Mouse (Mus musculus) liver, postnatal 0 days (tissue): ENCODE measurements around the gene Vipas39. TPM values are rescaled to one million over a fixed set of nuclear protein-coding genes. Genes with fewer than 3 reads are reported as not detected.

Experiments
- ATAC-seq: fragments of 200-750 bp; cut with Nextera tagmentation; 2 replicates; pipeline ENCODE4 v1.8.0; 2017; ENCODE audit warnings: mild to moderate bottlenecking, moderate library complexity
- DNase-seq: peaks from one replicate; pipeline ENCODE4 v3.0.0-alpha.2; 2016
- H3K27ac ChIP-seq: fragments of 300-500 bp; sonication (generic); 2 replicates; pipeline ENCODE4 v1.5.1; 2014; ENCODE audit warnings: antibody characterized with exemption, moderate library complexity, mild to moderate bottlenecking, low read depth
- H3K27me3 ChIP-seq: fragments of 300-500 bp; sonication (generic); 2 replicates; pipeline ENCODE4 v1.6.1; 2014; ENCODE audit warnings: low read length, control low read depth, mixed read lengths; ENCODE audit not compliant: insufficient read depth
- H3K36me3 ChIP-seq: fragments of 300-500 bp; sonication (generic); replicated peaks from 2 replicates; pipeline ENCODE4 v1.6.1; 2014; ENCODE audit warnings: mild to moderate bottlenecking, control low read depth, low read length, moderate library complexity, mixed read lengths; ENCODE audit not compliant: insufficient read depth
- H3K4me1 ChIP-seq: fragments of 300-500 bp; sonication (generic); 2 replicates; pipeline ENCODE4 v1.6.1; 2014; ENCODE audit warnings: antibody characterized with exemption, mild to moderate bottlenecking, control low read depth; ENCODE audit not compliant: insufficient read depth
- H3K4me2 ChIP-seq: fragments of 300-500 bp; sonication (generic); 2 replicates; pipeline ENCODE4 v1.6.1; 2014; ENCODE audit warnings: low read depth, mild to moderate bottlenecking, low read length, moderate library complexity, mixed read lengths
- H3K4me3 ChIP-seq: fragments of 300-500 bp; sonication (generic); 2 replicates; pipeline ENCODE4 v1.5.1; 2014; ENCODE audit warnings: low read depth, low read length
- H3K9ac ChIP-seq: fragments of 300-500 bp; sonication (generic); replicated peaks from 2 replicates; pipeline ENCODE4 v1.6.1; 2014; ENCODE audit warnings: mild to moderate bottlenecking, moderate library complexity
- H3K9me3 ChIP-seq: fragments of 300-500 bp; sonication (generic); 2 replicates; pipeline ENCODE4 v1.6.1; 2016; ENCODE audit warnings: mild to moderate bottlenecking, control low read depth, low read length, mixed read lengths
- CTCF ChIP-seq: sonication (generic); IDR thresholded peaks from 2 replicates; pipeline ENCODE4 v1.5.1; 2016; ENCODE audit warnings: antibody characterized with exemption, low read depth
- EP300 ChIP-seq: IDR thresholded peaks from 2 replicates; pipeline ENCODE4 v1.6.1; 2016; ENCODE audit warnings: antibody characterized with exemption, low read depth, mild to moderate bottlenecking
- WGBS: fragments of 180-500 bp; shearing (Covaris S2); extraction: QIAGEN DNeasy Blood & Tissue Kit; methylation state at CpG from one replicate; pipeline ENCODE4 v1.1.7; 2014; ENCODE audit not compliant: insufficient replicate concordance; 5-methylcytosine and 5-hydroxymethylcytosine counted together
- polyA plus RNA-seq: library from polyadenylated mRNA; unstranded; fragments of >200 nt; fragmentation: Nextera tagmentation; extraction: Ambion mirVana; gene quantifications from 2 replicates; pipeline ENCODE4 v1.2.1, GENCODE M21; 2015

Gene Vipas39
- polyA plus RNA-seq, 1 experiment from 2014 or later, result 8.2 TPM

DNA sequence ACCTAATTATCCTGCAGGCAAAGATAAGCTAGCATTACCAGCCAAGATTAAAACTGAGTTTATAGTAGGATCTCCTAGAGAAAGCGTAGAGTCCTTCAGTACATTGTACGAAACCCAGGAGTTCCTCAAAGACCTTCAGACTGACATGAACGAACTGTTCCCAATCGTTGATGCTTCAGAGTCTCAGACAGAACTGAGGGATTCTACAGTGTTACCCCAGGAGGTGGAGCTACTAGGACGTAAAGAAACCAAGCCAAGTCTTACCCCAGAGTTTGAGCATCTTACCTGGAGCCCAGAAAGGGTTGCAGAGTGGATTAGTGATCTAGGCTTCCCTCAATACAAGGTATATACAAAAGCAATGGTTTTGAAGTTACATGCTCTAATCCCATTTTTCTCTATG lies 64.4 kb downstream of the Vipas39 start:
- DNase-seq (no peak), ATAC-seq (no peak)
- H3K4me2 ChIP-seq, result no peak overlapping the region
- TF ChIP-seq CTCF, result 0 out of 2 replicates have a peak, but pooled peaks have one; percentile 5
- TF ChIP-seq EP300, result no peak
- no peak overlapping the region for H3K4me3 ChIP-seq
- 48% methylated on average over 5 of the region's 5 CpGs for WGBS
- H3K36me3 ChIP-seq, result no peaks in the 10 kb centered on the region
- peaks cover 3% of the 10 kb centered on the region; the same call in 1 of the 2 replicates for H3K4me1 ChIP-seq
- no peak overlapping the region for H3K9ac ChIP-seq
- 0 out of 2 replicates have a peak, but pooled peaks cover 4% of the 10 kb centered on the region for H3K27me3 ChIP-seq
- H3K27ac ChIP-seq, result no peak overlapping the region
- no peaks in the 10 kb centered on the region for H3K9me3 ChIP-seq

DNA sequence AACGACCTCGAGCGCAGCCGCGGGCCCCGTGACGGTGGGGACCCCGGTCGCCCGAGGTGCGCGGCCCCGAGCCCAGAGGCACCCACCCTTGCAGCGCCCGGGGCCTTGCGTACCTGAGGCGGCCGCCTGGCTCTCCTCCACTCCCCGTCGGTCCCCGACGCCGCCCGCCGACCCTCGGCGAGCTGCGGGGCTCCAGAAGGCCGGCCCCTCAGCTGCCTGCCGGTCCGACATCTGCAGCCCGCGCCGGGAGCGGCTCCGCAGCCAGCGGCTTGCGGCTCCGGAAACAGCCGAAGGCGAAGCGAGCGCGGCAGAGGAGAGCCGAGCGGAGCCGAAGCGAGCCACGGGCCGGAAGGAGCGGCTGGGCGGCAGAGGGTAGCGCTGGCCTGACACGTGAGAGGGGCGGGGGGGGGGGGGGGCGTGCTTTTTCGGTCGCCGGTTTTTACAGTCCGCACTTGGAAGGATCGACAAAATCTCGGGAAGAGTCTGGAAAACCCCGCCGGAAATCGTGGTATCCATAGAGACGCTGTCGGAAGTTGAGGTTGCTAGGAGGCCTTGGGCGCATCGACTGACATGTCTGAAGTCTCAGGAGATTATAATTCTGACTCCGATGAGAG lies 66.0 kb downstream of the Vipas39 start, which contains the start of gene Tmed8:
Gene Tmed8, minus strand, starts transcription at position 482 of the 614 bp plus-strand sequence.
- ATAC-seq (peak; percentile 93), DNase-seq (peak; percentile 76)
- TF ChIP-seq EP300, result no peak
- no peak for TF ChIP-seq CTCF
- peak within 1 kb of the TSS; percentile 87 for H3K4me3 ChIP-seq
- no peaks in the 10 kb centered on the region for H3K36me3 ChIP-seq
- 0 out of 2 replicates have a peak, but pooled peaks cover 4% of the 10 kb centered on the region for H3K27me3 ChIP-seq
- WGBS, result under 1% methylated on average over 64 of the region's 70 CpGs
- peaks cover 3% of the 10 kb centered on the region; the same call in 1 of the 2 replicates for H3K4me1 ChIP-seq
- peak within 1 kb of the TSS; percentile 97 for H3K4me2 ChIP-seq
- no peaks in the 10 kb centered on the region for H3K9me3 ChIP-seq
- 0 out of 2 replicates have a peak within 1 kb of the TSS, but pooled peaks have one; percentile 34 for H3K27ac ChIP-seq
- peak within 1 kb of the TSS; percentile 83 for H3K9ac ChIP-seq

DNA sequence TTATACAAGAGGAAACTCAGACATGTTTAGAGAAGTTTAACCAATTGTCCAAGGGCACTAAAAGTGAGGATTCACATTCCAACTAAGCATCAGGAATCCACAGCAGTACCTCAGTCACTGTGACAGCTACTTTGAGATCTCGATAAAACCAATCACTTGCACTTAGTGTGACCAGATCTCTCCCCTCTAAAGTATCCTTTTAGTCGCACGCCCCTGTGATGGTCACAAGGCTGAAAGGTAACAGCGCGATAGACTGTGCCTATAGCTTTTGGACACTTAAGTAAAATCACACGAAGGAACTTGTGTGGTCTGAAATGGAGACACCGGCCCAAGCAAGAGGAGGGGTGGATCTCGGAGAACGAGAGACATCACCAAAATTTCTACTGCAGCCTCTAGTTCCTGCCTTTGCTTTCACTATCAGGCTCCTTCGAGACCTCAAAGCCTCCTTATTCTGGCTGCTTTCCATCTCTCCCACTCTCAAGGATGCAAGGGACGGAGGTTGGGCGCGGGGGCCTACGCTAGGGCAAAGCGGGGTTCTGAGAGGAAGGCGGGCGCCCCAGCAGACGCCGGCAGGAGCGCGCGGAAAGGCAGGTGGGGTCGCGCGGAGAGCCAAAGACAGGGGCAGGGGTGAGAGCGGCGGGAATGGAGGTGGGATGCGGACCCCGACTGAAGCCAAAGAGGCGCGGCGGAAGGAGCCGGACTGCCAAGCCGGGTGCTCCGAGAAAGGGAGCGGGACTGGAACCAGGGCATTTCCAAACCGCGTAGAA lies 66.7 kb downstream of the Vipas39 start, which contains the start of gene Samd15:
Gene Samd15, plus strand, starts transcription at position 518 of the 767 bp plus-strand sequence.
- ATAC-seq (peak; percentile 51), DNase-seq (no peak)
- no peaks in the 10 kb centered on the region for H3K36me3 ChIP-seq
- 0 out of 2 replicates have a peak within 1 kb of the TSS, but pooled peaks have one; percentile 34 for H3K27ac ChIP-seq
- peak within 1 kb of the TSS; percentile 83 for H3K9ac ChIP-seq
- no peak for TF ChIP-seq EP300
- TF ChIP-seq CTCF, result no peak
- H3K9me3 ChIP-seq, result no peaks in the 10 kb centered on the region
- H3K4me2 ChIP-seq, result peak within 1 kb of the TSS; percentile 97
- peaks cover 3% of the 10 kb centered on the region; the same call in 1 of the 2 replicates for H3K4me1 ChIP-seq
- peak within 1 kb of the TSS; percentile 87 for H3K4me3 ChIP-seq
- 0 out of 2 replicates have a peak, but pooled peaks cover 4% of the 10 kb centered on the region for H3K27me3 ChIP-seq
- WGBS, result 3% methylated on average over 37 of the region's 38 CpGs

GRCm38 (mm10) chr12:87198792-87199191 lies 67.3 kb downstream of the Vipas39 start:
- ATAC-seq (no peak), DNase-seq (no peak)
- H3K27ac ChIP-seq, result no peak overlapping the region
- peak overlapping the region; percentile 97 for H3K4me2 ChIP-seq
- H3K27me3 ChIP-seq, result 0 out of 2 replicates have a peak, but pooled peaks cover 4% of the 10 kb centered on the region
- no peak for TF ChIP-seq CTCF
- TF ChIP-seq EP300, result no peak
- H3K4me1 ChIP-seq, result peaks cover 3% of the 10 kb centered on the region; the same call in 1 of the 2 replicates
- H3K36me3 ChIP-seq, result no peaks in the 10 kb centered on the region
- WGBS, result 72% methylated on average over 6 of the region's 6 CpGs
- H3K4me3 ChIP-seq, result no peak overlapping the region
- H3K9me3 ChIP-seq, result no peaks in the 10 kb centered on the region
- H3K9ac ChIP-seq, result no peak overlapping the region

GRCm38 (mm10) chr12:87196310-87196709 lies 69.7 kb downstream of the Vipas39 start:
- TF ChIP-seq EP300, result no peak
- TF ChIP-seq CTCF, result no peak
- ATAC-seq (no peak), DNase-seq (no peak)
- Histone ChIP-seq H3K4me1 (peaks cover 3% of the 10 kb centered on the region; the same call in 1 of the 2 replicates), H3K9me3 (no peaks in the 10 kb centered on the region), H3K27ac (no peak overlapping the region), H3K36me3 (no peaks in the 10 kb centered on the region), H3K4me2 (no peak overlapping the region), H3K27me3 (0 out of 2 replicates have a peak, but pooled peaks cover 4% of the 10 kb centered on the region), H3K4me3 (no peak overlapping the region), H3K9ac (no peak overlapping the region)

GRCm38 (mm10) chr12:87195069-87195468 lies 71.0 kb downstream of the Vipas39 start:
- no peak for TF ChIP-seq CTCF
- TF ChIP-seq EP300, result no peak
- no peaks in the 10 kb centered on the region for H3K9me3 ChIP-seq

More at GRCm38 (mm10) chr12:87195069-87195468, 71.0 kb downstream of the Vipas39 start:
- ATAC-seq (no peak), DNase-seq (no peak)
- 0 out of 2 replicates have a peak, but pooled peaks cover 4% of the 10 kb centered on the region for H3K27me3 ChIP-seq
- H3K4me1 ChIP-seq, result no peaks in the 10 kb centered on the region
- 82% methylated on average over 1 of the region's 1 CpGs for WGBS
- H3K36me3 ChIP-seq, result no peaks in the 10 kb centered on the region
- no peak overlapping the region for H3K4me2 ChIP-seq
- no peak overlapping the region for H3K9ac ChIP-seq
- no peak overlapping the region for H3K4me3 ChIP-seq
- H3K27ac ChIP-seq, result no peak overlapping the region
